Mouse (Mus musculus): ENCODE data around the gene Ptpn7.

- TF ChIP-seq CTCF (conservative IDR thresholded peaks at IDR 0.05; ENCODE audit: low read length) (peak; percentile 10; the same call in 1 of the 2 replicates), POU5F1 (IDR thresholded peaks at IDR 0.05; ENCODE audit: borderline replicate concordance, low read length) (no peak), NANOG (IDR thresholded peaks at IDR 0.05; ENCODE audit: borderline replicate concordance, low read length) (no peak)
Observed at GRCm38 (mm10) chr1:135130376-135131018, 2.0 kb upstream of the Ptpn7 start.

All from E14TG2a.4 (cell line).